Mouse (Mus musculus): ENCODE data around the gene Alg13. TPM values are rescaled to one million over a fixed set of nuclear protein-coding genes. Genes with fewer than 3 reads are reported as not detected.

Alg13 gene
- polyA plus RNA-seq, 1 experiment = 3.0 TPM

DNA sequence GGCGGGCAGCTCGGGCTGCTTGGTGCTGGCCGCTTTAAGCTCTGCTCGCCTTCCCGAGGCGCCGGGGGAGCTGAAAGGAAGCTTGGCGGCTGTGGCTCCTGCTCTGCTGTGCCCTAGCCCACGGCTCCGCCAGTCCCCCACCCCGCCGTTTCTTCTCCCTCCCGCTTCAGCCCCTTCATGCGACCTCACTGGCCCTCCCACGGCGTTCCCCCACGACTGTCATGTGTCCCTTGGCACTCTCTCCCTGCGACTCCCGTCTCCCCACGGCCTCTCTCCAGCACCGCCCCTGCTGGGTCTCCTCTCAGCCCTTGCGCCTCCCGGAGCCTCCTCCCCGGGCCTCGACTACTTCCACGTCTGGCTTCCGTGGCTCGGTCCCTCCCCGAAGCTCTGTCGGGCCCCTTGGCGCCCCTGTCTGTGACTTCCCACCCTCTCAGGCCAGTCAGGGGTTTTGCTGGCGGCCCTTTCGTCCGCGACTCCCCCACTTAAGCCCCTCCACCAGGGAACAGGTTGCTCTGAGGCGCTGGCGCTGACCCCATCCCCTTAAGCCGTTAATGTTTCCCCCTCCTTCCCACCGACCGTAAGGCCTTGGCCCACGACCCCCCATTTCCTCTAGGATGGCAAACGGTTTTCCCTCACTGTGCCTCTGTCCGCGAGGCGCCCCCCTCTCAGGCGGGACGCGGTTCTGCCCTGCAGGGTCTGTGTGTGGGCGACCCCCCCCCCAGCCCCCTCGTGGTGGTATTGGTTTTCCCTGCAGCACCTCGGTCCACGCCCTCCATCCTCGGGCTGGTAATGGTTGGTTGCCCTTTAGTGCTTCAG, 768 bp downstream of the Alg13 start:
- TF ChIP-seq CTCF (IDR thresholded peaks at IDR 0.05; ENCODE audit: extremely low read depth, insufficient read depth, insufficient read length, insufficient replicate concordance) (no peak), POLR2A (IDR thresholded peaks at IDR 0.05; ENCODE audit: low read depth, low read length) (no peak)
- H3K36me3 ChIP-seq (ENCODE audit: control insufficient read depth, insufficient read depth, low read length) = no peaks in the 10 kb centered on the region
- H3K27me3 ChIP-seq (ENCODE audit: control insufficient read depth, insufficient read depth, low read length) = no peaks in the 10 kb centered on the region
- WGBS = 32% methylated on average over 47 of the region's 53 CpGs
- no peak overlapping the region for H3K27ac ChIP-seq (ENCODE audit: insufficient read depth, low read length)
- H3K4me3 ChIP-seq (ENCODE audit: extremely low read depth, insufficient read depth, insufficient read length) = peak overlapping the region; percentile 78
- peak in 1 of 2 experiments; percentile 4 for DNase-seq (ENCODE audit: low read depth in 1 of 2, low spot score in 2 of 2)
- H3K4me1 ChIP-seq (ENCODE audit: control insufficient read depth, insufficient read depth, insufficient read length) = no peaks in the 10 kb centered on the region; the same call in 1 of the 2 replicates

- 60% methylated on average over 9 of the region's 9 CpGs for WGBS
- Histone ChIP-seq H3K4me3 (ENCODE audit: extremely low read depth, insufficient read depth, insufficient read length) (no peak overlapping the region), H3K27me3 (ENCODE audit: control insufficient read depth, insufficient read depth, low read length) (no peaks in the 10 kb centered on the region), H3K36me3 (ENCODE audit: control insufficient read depth, insufficient read depth, low read length) (no peaks in the 10 kb centered on the region), H3K27ac (ENCODE audit: insufficient read depth, low read length) (no peak overlapping the region), H3K4me1 (ENCODE audit: control insufficient read depth, insufficient read depth, insufficient read length) (no peaks in the 10 kb centered on the region; the same call in 1 of the 2 replicates)
- DNase-seq (ENCODE audit: low read depth in 1 of 2, low spot score in 2 of 2) = no peak
- TF ChIP-seq POLR2A (IDR thresholded peaks at IDR 0.05; ENCODE audit: low read depth, low read length) (no peak), CTCF (IDR thresholded peaks at IDR 0.05; ENCODE audit: extremely low read depth, insufficient read depth, insufficient read length, insufficient replicate concordance) (no peak)
Measured at GRCm38 (mm10) chrX:144319366-144319765, 1.8 kb downstream of the Alg13 start.

DNA sequence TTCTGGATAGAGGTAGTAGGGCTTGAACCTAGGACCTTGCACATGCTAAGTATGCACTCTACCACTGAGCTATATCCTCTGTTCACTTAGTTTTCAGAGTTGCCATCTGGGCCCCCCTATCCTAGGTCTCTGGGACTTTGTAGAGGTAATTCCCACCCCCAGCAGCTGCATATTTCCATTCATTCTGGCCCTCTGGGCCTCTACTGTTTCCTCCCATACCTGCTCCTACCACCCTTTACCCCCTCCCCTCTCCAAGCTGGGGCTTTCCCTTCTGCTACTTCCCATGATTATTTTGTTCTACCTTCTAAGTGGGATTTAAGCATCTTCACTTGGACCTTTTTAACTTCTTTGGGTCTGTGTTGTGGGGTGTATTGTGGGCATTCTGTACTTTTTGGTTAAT, 7.8 kb downstream of the Alg13 start:
- Histone ChIP-seq H3K27ac (ENCODE audit: insufficient read depth, low read length) (no peak overlapping the region), H3K4me3 (ENCODE audit: extremely low read depth, insufficient read depth, insufficient read length) (no peak overlapping the region), H3K36me3 (ENCODE audit: control insufficient read depth, insufficient read depth, low read length) (no peaks in the 10 kb centered on the region), H3K27me3 (ENCODE audit: control insufficient read depth, insufficient read depth, low read length) (no peaks in the 10 kb centered on the region), H3K4me1 (ENCODE audit: control insufficient read depth, insufficient read depth, insufficient read length) (no peaks in the 10 kb centered on the region)
- DNase-seq (ENCODE audit: low read depth in 1 of 2, low spot score in 2 of 2) = no peak
- TF ChIP-seq POLR2A (IDR thresholded peaks at IDR 0.05; ENCODE audit: low read depth, low read length) (no peak), CTCF (IDR thresholded peaks at IDR 0.05; ENCODE audit: extremely low read depth, insufficient read depth, insufficient read length, insufficient replicate concordance) (no peak)

DNA sequence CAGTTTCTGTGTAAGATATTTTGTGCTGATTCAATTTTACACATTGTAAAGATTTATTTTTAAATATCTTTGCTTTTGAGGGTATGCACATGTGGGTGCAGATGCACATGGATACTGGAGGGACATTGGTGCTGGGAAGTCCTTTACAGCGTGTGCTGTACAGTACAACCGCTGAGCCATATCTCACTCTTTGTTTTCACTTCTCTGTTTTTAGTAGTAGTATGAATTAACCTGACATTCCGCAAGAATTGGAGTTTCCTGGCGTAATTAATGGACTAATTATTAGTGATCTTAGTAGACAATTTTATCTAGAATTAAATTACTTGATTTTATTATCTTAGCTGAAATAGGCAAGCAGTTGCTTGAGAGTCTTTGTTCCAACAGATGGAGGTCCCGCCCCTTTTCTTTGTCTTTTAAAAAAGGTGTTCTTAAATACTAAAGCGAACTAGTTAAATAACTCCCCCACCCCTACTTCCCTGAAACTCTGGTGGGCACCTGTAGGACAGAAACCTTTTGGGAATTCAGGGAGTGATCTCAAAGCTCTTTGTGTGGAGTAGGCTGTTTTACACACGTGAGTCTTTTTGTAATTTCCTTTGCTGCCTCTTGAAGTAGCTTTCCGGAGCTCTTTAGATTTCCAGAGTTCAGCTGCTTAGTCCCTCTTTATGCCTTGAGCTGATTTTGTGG, 17.9 kb downstream of the Alg13 start:
- no peak overlapping the region for H3K4me3 ChIP-seq (ENCODE audit: extremely low read depth, insufficient read depth, insufficient read length)
- H3K36me3 ChIP-seq (ENCODE audit: control insufficient read depth, insufficient read depth, low read length) = no peaks in the 10 kb centered on the region
- H3K27me3 ChIP-seq (ENCODE audit: control insufficient read depth, insufficient read depth, low read length) = no peaks in the 10 kb centered on the region
- no peak overlapping the region for H3K27ac ChIP-seq (ENCODE audit: insufficient read depth, low read length)
- TF ChIP-seq CTCF (IDR thresholded peaks at IDR 0.05; ENCODE audit: extremely low read depth, insufficient read depth, insufficient read length, insufficient replicate concordance) = no peak
- TF ChIP-seq POLR2A (IDR thresholded peaks at IDR 0.05; ENCODE audit: low read depth, low read length) = no peak
- no peak for DNase-seq (ENCODE audit: low read depth in 1 of 2, low spot score in 2 of 2)
- 73% methylated on average over 8 of the region's 8 CpGs for WGBS
- H3K4me1 ChIP-seq (ENCODE audit: control insufficient read depth, insufficient read depth, insufficient read length) = no peaks in the 10 kb centered on the region

DNA sequence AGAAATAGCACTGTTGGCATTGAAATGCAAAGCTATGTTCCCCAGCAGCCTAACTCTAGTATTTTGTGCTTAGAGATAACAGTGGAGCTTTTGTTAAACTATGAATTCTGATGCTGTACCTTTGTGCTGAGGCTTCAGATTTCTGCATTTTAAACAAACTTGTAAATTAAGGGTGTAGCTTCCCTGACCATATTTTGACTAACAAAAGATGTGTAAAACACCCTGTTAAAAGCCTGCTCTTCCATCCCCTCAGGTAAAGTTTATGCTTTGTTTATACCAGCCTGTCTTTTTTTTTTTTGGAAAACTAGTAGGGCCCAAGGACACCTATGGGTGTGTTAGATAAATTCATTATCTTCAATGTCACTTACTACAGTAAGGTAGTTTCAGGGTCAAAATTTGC, 20.3 kb downstream of the Alg13 start:
- H3K27me3 ChIP-seq (ENCODE audit: control insufficient read depth, insufficient read depth, low read length) = no peaks in the 10 kb centered on the region
- H3K27ac ChIP-seq (ENCODE audit: insufficient read depth, low read length) = no peak overlapping the region
- no peak overlapping the region for H3K4me3 ChIP-seq (ENCODE audit: extremely low read depth, insufficient read depth, insufficient read length)
- no peak for DNase-seq (ENCODE audit: low read depth in 1 of 2, low spot score in 2 of 2)
- H3K4me1 ChIP-seq (ENCODE audit: control insufficient read depth, insufficient read depth, insufficient read length) = no peaks in the 10 kb centered on the region
- H3K36me3 ChIP-seq (ENCODE audit: control insufficient read depth, insufficient read depth, low read length) = no peaks in the 10 kb centered on the region
- TF ChIP-seq CTCF (IDR thresholded peaks at IDR 0.05; ENCODE audit: extremely low read depth, insufficient read depth, insufficient read length, insufficient replicate concordance) (no peak), POLR2A (IDR thresholded peaks at IDR 0.05; ENCODE audit: low read depth, low read length) (no peak)

DNA sequence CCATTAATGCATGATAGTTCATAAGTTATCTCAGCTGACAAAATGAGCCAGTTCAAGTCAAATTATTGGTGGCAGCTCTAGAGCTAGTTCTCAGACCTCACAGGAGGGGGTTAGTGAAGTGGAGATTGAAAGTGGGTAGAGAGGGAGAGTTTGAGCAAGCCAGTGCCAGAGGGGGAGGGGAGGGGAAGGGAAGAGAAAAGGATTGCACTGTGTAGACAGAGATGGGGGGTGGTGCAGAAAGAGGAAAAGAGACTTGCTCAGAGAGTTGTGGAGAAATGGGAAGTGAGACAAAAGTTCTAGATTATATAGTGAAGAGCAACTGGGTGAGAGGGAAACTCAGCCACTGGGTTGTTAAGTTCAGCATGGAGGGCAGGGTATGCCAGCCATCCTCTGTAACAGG, 20.8 kb downstream of the Alg13 start:
- Histone ChIP-seq H3K27ac (ENCODE audit: insufficient read depth, low read length) (no peak overlapping the region), H3K27me3 (ENCODE audit: control insufficient read depth, insufficient read depth, low read length) (no peaks in the 10 kb centered on the region), H3K4me1 (ENCODE audit: control insufficient read depth, insufficient read depth, insufficient read length) (no peaks in the 10 kb centered on the region), H3K4me3 (ENCODE audit: extremely low read depth, insufficient read depth, insufficient read length) (no peak overlapping the region), H3K36me3 (ENCODE audit: control insufficient read depth, insufficient read depth, low read length) (no peaks in the 10 kb centered on the region)
- TF ChIP-seq CTCF (IDR thresholded peaks at IDR 0.05; ENCODE audit: extremely low read depth, insufficient read depth, insufficient read length, insufficient replicate concordance) = no peak
- TF ChIP-seq POLR2A (IDR thresholded peaks at IDR 0.05; ENCODE audit: low read depth, low read length) = no peak
- DNase-seq (ENCODE audit: low read depth in 1 of 2, low spot score in 2 of 2) = no peak

DNA sequence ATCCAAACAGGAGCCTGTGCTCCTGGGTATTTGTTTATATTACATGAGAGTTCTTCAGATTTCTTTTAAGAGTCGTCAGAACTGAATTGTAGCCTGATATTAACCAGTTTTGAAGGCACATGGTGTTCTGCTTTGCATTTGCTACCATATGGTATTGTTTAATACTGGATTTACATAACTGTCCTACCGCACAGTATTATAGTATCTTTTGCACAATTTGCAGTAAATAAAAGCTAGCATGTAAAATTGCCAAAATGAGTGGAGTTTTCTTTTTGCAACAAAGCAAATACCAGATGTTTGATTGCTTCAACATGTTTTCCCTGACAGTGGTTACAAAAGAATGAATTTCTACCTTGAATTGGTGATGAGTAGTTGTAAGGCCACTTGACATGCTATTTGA, 56.6 kb downstream of the Alg13 start:
- WGBS = 85% methylated on average over 2 of the region's 2 CpGs
- no peak for DNase-seq (ENCODE audit: low read depth in 1 of 2, low spot score in 2 of 2)
- Histone ChIP-seq H3K27ac (ENCODE audit: insufficient read depth, low read length) (no peak overlapping the region), H3K27me3 (ENCODE audit: control insufficient read depth, insufficient read depth, low read length) (no peaks in the 10 kb centered on the region), H3K4me3 (ENCODE audit: extremely low read depth, insufficient read depth, insufficient read length) (no peak overlapping the region), H3K4me1 (ENCODE audit: control insufficient read depth, insufficient read depth, insufficient read length) (no peaks in the 10 kb centered on the region), H3K36me3 (ENCODE audit: control insufficient read depth, insufficient read depth, low read length) (no peaks in the 10 kb centered on the region; the same call in 1 of the 2 replicates)
- TF ChIP-seq POLR2A (IDR thresholded peaks at IDR 0.05; ENCODE audit: low read depth, low read length) (no peak), CTCF (IDR thresholded peaks at IDR 0.05; ENCODE audit: extremely low read depth, insufficient read depth, insufficient read length, insufficient replicate concordance) (no peak)
